In the genomic region with DNA sequence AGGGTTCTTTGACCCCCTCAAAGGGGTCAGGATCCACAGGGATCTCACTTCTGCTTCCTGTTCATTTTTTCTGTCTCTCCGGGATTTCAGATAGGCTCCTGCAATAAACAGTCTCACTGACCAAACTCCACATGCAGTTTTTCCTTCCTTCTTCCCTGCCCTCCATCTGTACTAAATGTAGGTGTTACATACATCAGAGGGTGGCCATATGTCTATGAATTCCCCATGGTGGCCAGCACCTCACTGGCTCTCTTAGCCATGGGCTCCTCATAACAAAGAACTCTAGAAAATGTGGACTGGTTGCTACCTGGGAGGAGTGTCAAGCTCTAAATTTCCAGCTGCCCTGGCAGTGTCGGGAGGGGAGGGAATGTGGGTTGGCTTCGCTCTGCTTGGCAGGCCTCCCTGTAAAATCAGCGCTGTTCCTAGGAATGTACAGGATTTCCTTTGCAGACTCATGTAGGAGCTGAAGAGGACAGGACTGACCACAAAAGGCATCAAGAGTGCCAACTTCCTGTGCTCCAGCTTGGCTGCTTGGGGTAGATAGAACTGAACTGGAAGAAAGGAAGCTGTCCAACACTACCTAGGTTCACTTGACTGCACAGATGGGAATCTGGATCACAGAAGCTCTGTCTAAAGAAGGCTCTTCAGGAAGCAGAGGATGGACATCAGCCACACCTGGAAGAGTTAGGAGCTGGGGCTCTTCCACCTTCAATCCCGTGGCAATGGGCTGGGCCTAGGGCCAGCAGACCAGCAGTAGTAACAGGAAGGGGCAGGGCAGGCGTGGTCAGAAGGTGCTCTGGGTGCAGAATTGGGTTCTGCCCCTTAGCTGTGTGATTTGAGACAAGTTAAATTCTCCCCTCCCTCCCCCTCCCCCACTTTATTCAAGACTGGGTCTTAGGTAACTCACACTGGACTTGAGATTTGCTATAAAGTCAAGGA, we compare ENCODE assay signal across 12 mouse cellular contexts. TPM values are rescaled to one million over a fixed set of nuclear protein-coding genes. Genes with fewer than 3 reads are reported as not detected.
DNase-seq lines count a peak whose midpoint lies in the region; ATAC-seq and TF ChIP-seq lines count a peak whose summit lies in the region.
"Had no signal": no experiment of that assay in that cellular context is flagged by ENCODE, and none has a peak within 500 bp of the region (broad histone marks: within the 10 kb centered on the region; RNA-seq: fewer than 3 reads in every experiment).

No protein-coding gene starts in this region.

- no peaks in the 10 kb centered on the region for H3K36me3 ChIP-seq in midbrain, embryonic 11.5 days (ENCODE audit: control insufficient read depth, insufficient read depth, low read length)
- no peaks in the 10 kb centered on the region for H3K36me3 ChIP-seq in midbrain, postnatal 0 days (ENCODE audit: insufficient read depth, low read length)
- H3K36me3 ChIP-seq in limb, embryonic 15.5 days: no peaks in the 10 kb centered on the region
- H3K36me3 ChIP-seq in forebrain, embryonic 13.5 days (ENCODE audit: poor library complexity, severe bottlenecking): no peaks in the 10 kb centered on the region
- H3K36me3 ChIP-seq: hindbrain, embryonic 10.5 days had no signal

- no peaks in the 10 kb centered on the region for H3K4me1 ChIP-seq in midbrain, embryonic 11.5 days (ENCODE audit: control insufficient read depth, insufficient read depth, low read length)
- no peaks in the 10 kb centered on the region for H3K4me1 ChIP-seq in midbrain, postnatal 0 days (ENCODE audit: insufficient read depth, low read length)
- H3K4me1 ChIP-seq in limb, embryonic 15.5 days: peaks cover 9% of the 10 kb centered on the region
- no peaks in the 10 kb centered on the region for H3K4me1 ChIP-seq in forebrain, embryonic 13.5 days

- 86% methylated on average over 6 of the region's 6 CpGs for WGBS in midbrain, embryonic 11.5 days
- WGBS in midbrain, postnatal 0 days: 84% methylated on average over 6 of the region's 6 CpGs
- 40% methylated on average over 6 of the region's 6 CpGs for WGBS in limb, embryonic 15.5 days
- 85% methylated on average over 6 of the region's 6 CpGs for WGBS in forebrain, embryonic 13.5 days

- TF ChIP-seq CTCF in midbrain, postnatal 0 days (IDR thresholded peaks at IDR 0.05): no peak

- DNase-seq in gastrocnemius, postnatal 14 days: peak; percentile 29
- DNase-seq in gastrocnemius, adult 8-10 months (ENCODE audit: low spot score in 2 of 2): no peak
- DNase-seq in midbrain, embryonic 11.5 days (ENCODE audit: low spot score, missing footprints): peak; percentile 49
- no peak for DNase-seq in midbrain, postnatal 0 days (ENCODE audit: low spot score)
- DNase-seq in neural tube, embryonic 10.5 days (ENCODE audit: extremely low spot score, low spot score): no peak
- DNase-seq in left cerebral cortex, postnatal 10 days (ENCODE audit: extremely low spot score in 1 of 2, low spot score in 2 of 2): no peak
- DNase-seq: adrenal gland, postnatal 14 days; cerebellum, adult 9-11 months had no signal

- no peak overlapping the region for H3K4me2 ChIP-seq in midbrain, embryonic 11.5 days
- H3K4me2 ChIP-seq in midbrain, postnatal 0 days (ENCODE audit: low read depth, low read length, poor library complexity, severe bottlenecking): no peak overlapping the region
- no peak overlapping the region for H3K4me2 ChIP-seq in limb, embryonic 15.5 days
- H3K4me2 ChIP-seq in forebrain, embryonic 13.5 days: no peak overlapping the region

- no peak overlapping the region for H3K9ac ChIP-seq in midbrain, embryonic 11.5 days (ENCODE audit: low read length)
- no peak overlapping the region for H3K9ac ChIP-seq in midbrain, postnatal 0 days (replicated peaks; ENCODE audit: low read length, poor library complexity, severe bottlenecking)
- H3K9ac ChIP-seq in limb, embryonic 15.5 days: no peak overlapping the region
- no peak overlapping the region for H3K9ac ChIP-seq in forebrain, embryonic 13.5 days

- H3K4me3 ChIP-seq in midbrain, embryonic 11.5 days (ENCODE audit: low read depth, low read length): no peak overlapping the region
- H3K4me3 ChIP-seq in midbrain, postnatal 0 days (ENCODE audit: low read depth, low read length): no peak overlapping the region
- H3K4me3 ChIP-seq in limb, embryonic 15.5 days: no peak overlapping the region
- H3K4me3 ChIP-seq in forebrain, embryonic 13.5 days: no peak overlapping the region
- H3K4me3 ChIP-seq: hindbrain, embryonic 10.5 days had no signal

- H3K27me3 ChIP-seq in midbrain, embryonic 11.5 days (ENCODE audit: control insufficient read depth, insufficient read depth, low read length): no peaks in the 10 kb centered on the region
- no peaks in the 10 kb centered on the region for H3K27me3 ChIP-seq in midbrain, postnatal 0 days (ENCODE audit: insufficient read depth, low read length)
- H3K27me3 ChIP-seq in limb, embryonic 15.5 days: no peaks in the 10 kb centered on the region
- H3K27me3 ChIP-seq in forebrain, embryonic 13.5 days: no peaks in the 10 kb centered on the region

- intact Hi-C loops in gastrocnemius, postnatal 14 days (cut with DNase I; ENCODE audit: low total_unique reads): no loop called here
- intact Hi-C loops in left cerebral cortex, postnatal 10 days (cut with DNase I): no loop called here

- no peaks in the 10 kb centered on the region for H3K9me3 ChIP-seq in midbrain, embryonic 11.5 days (ENCODE audit: control insufficient read depth, low read length)
- no peaks in the 10 kb centered on the region for H3K9me3 ChIP-seq in midbrain, postnatal 0 days (ENCODE audit: low read length)
- H3K9me3 ChIP-seq in limb, embryonic 15.5 days: no peaks in the 10 kb centered on the region
- H3K9me3 ChIP-seq in forebrain, embryonic 13.5 days (replicated peaks): no peaks in the 10 kb centered on the region
- H3K9me3 ChIP-seq: hindbrain, embryonic 10.5 days had no signal

- no peak for ATAC-seq in midbrain, embryonic 11.5 days (ENCODE audit: low FRiP score)
- ATAC-seq in midbrain, postnatal 0 days (ENCODE audit: low FRiP score): no peak
- ATAC-seq in limb, embryonic 15.5 days (ENCODE audit: insufficient number of reproducible peaks, low FRiP score, low TSS enrichment, low read depth): peak; percentile 75; the same call in 1 of the 2 replicates
- no peak for ATAC-seq in forebrain, embryonic 13.5 days

- H3K27ac ChIP-seq in midbrain, embryonic 11.5 days (ENCODE audit: low read depth, low read length): no peak overlapping the region
- no peak overlapping the region for H3K27ac ChIP-seq in midbrain, postnatal 0 days (ENCODE audit: low read depth, low read length)
- peak overlapping the region; percentile 72 for H3K27ac ChIP-seq in limb, embryonic 15.5 days
- H3K27ac ChIP-seq in forebrain, embryonic 13.5 days: no peak overlapping the region
- H3K27ac ChIP-seq: hindbrain, embryonic 10.5 days had no signal

RNA-seq across cellular contexts. Expression of a gene that starts 14.0 kb away (rescaled TPM):
- not detected for total RNA-seq in gastrocnemius, postnatal 14 days (2021)
- total RNA-seq in gastrocnemius, adult 8-10 months (2022): not detected
- not detected in 2 replicates for polyA plus RNA-seq in midbrain, embryonic 11.5 days (2014; fragmentation: Nextera tagmentation; extraction: Ambion mirVana)
- 9.1 and 9.6 TPM in 2 replicates for total RNA-seq in midbrain, postnatal 0 days (2014; rRNA removed)
- polyA plus RNA-seq in midbrain, postnatal 0 days (2015; fragmentation: Nextera tagmentation; extraction: Ambion mirVana): 4.8 and 6.2 TPM in 2 replicates
- polyA plus RNA-seq in limb, embryonic 15.5 days (2015; fragmentation: Nextera tagmentation; extraction: Ambion mirVana): not detected in 2 replicates
- polyA plus RNA-seq in forebrain, embryonic 13.5 days (2015; fragmentation: Nextera tagmentation; extraction: Ambion mirVana): not detected in 2 replicates
- under 1 TPM; 0.51 to 0.53 TPM for total RNA-seq in left cerebral cortex, postnatal 10 days (2021)
- total RNA-seq: adrenal gland, postnatal 14 days had no signal
- polyA plus RNA-seq: C2C12; hindbrain, embryonic 10.5 days had no signal

RNA-seq across cellular contexts. Expression of a gene that starts 56.3 kb away (rescaled TPM):
- total RNA-seq in gastrocnemius, postnatal 14 days (2021): 10 to 100 TPM in 1 of 2 experiments, 1 to 10 TPM in 1; 6.7 to 10.5 TPM
- total RNA-seq in gastrocnemius, adult 8-10 months (2022): 1 to 10 TPM; 2.5 to 6.8 (median 3.7) TPM
- polyA plus RNA-seq in midbrain, embryonic 11.5 days (2014; fragmentation: Nextera tagmentation; extraction: Ambion mirVana): 4.5 and 5.2 TPM in 2 replicates
- 6.7 and 13.5 TPM in 2 replicates for total RNA-seq in midbrain, postnatal 0 days (2014; rRNA removed)
- 4.7 and 5.0 TPM in 2 replicates for polyA plus RNA-seq in midbrain, postnatal 0 days (2015; fragmentation: Nextera tagmentation; extraction: Ambion mirVana)
- polyA plus RNA-seq in limb, embryonic 15.5 days (2015; fragmentation: Nextera tagmentation; extraction: Ambion mirVana): 7.5 and 8.9 TPM in 2 replicates
- polyA plus RNA-seq in forebrain, embryonic 13.5 days (2015; fragmentation: Nextera tagmentation; extraction: Ambion mirVana): 2.4 and 2.7 TPM in 2 replicates
- 10 to 100 TPM in 1 of 2 experiments, 1 to 10 TPM in 1; 7.1 to 10.8 TPM for total RNA-seq in left cerebral cortex, postnatal 10 days (2021)

Comparison
In these comparisons a context has a peak if more than half of its experiments do, and no peak if none do; other contexts are left out.
1. DNase-seq: peak in gastrocnemius, postnatal 14 days (single experiment) and midbrain, embryonic 11.5 days (single experiment); none in gastrocnemius, adult 8-10 months (0 of 2), midbrain, postnatal 0 days (single experiment), neural tube, embryonic 10.5 days (single experiment) and left cerebral cortex, postnatal 10 days (0 of 2).